Comparison of ENCODE assay signal across 9 mouse cellular contexts in genomic region chr7:110768451-110769064, GRCm38 (mm10). TPM values are rescaled to one million over a fixed set of nuclear protein-coding genes. Genes with fewer than 3 reads are reported as not detected.
A peak's percentile ranks its signal among the peaks of the same experiment; 100 is the strongest.
DNase-seq lines count a peak whose midpoint lies in the region; ATAC-seq and TF ChIP-seq lines count a peak whose summit lies in the region.
"Had no signal": no experiment of that assay in that cellular context is flagged by ENCODE, and none has a peak within 500 bp of the region (broad histone marks: within the 10 kb centered on the region; RNA-seq: fewer than 3 reads in every experiment).

No protein-coding gene starts in this region.

- H3K4me3 ChIP-seq in heart, embryonic 16.5 days (ENCODE audit: low read length): peak overlapping the region; percentile 60
- H3K4me3 ChIP-seq in kidney, postnatal 0 days (replicated peaks; ENCODE audit: low read depth, low read length): peak overlapping the region; percentile 58
- peak overlapping the region; percentile 85 for H3K4me3 ChIP-seq in lung, adult 2 months (replicated peaks; ENCODE audit: extremely low read depth, low read depth, low read length)
- H3K4me3 ChIP-seq in neural tube, embryonic 14.5 days (ENCODE audit: low read depth, low read length): peak overlapping the region; percentile 51

- H3K4me1 ChIP-seq in heart, embryonic 16.5 days (ENCODE audit: control insufficient read depth, insufficient read depth, low read length): peaks cover 25% of the 10 kb centered on the region
- H3K4me1 ChIP-seq in kidney, postnatal 0 days (replicated peaks; ENCODE audit: insufficient read depth, low read length): peaks cover 8% of the 10 kb centered on the region; the same call in 1 of the 2 replicates
- peaks cover 5% of the 10 kb centered on the region for H3K4me1 ChIP-seq in lung, adult 2 months (ENCODE audit: control insufficient read depth, insufficient read depth, low read length)
- no peaks in the 10 kb centered on the region for H3K4me1 ChIP-seq in neural tube, embryonic 14.5 days (ENCODE audit: control insufficient read depth, insufficient read depth, low read length)

- H3K27ac ChIP-seq in heart, embryonic 16.5 days (ENCODE audit: low read length): peak overlapping the region; percentile 54
- H3K27ac ChIP-seq in kidney, postnatal 0 days: peak overlapping the region; percentile 90
- 0 out of 2 replicates have a peak overlapping the region, but pooled peaks have one; percentile 28 for H3K27ac ChIP-seq in neural tube, embryonic 14.5 days (ENCODE audit: low read depth, low read length)

- ATAC-seq in erythroblast, adult 5-6 weeks (replicated peaks; ENCODE audit: low FRiP score, poor library complexity, severe bottlenecking): peak; percentile 48
- peak; percentile 66 for ATAC-seq in heart, embryonic 16.5 days (replicated peaks; ENCODE audit: extremely low read depth, insufficient read depth, low FRiP score)
- ATAC-seq in kidney, postnatal 0 days (replicated peaks; ENCODE audit: low FRiP score, low read depth): peak; percentile 63
- peak; percentile 89 for ATAC-seq in neural tube, embryonic 14.5 days (ENCODE audit: low read depth)
- ATAC-seq: Patski had no signal

- H3K4me2 ChIP-seq in heart, embryonic 16.5 days (ENCODE audit: low read depth, low read length): peak overlapping the region; percentile 95
- H3K4me2 ChIP-seq in kidney, postnatal 0 days (ENCODE audit: low read length): peak overlapping the region; percentile 93
- peak overlapping the region; percentile 94 for H3K4me2 ChIP-seq in neural tube, embryonic 14.5 days (ENCODE audit: low read depth, low read length)

- no peaks in the 10 kb centered on the region for H3K9me3 ChIP-seq in heart, embryonic 16.5 days (replicated peaks; ENCODE audit: control insufficient read depth, low read length)
- H3K9me3 ChIP-seq in kidney, postnatal 0 days (replicated peaks; ENCODE audit: low read length): no peaks in the 10 kb centered on the region
- H3K9me3 ChIP-seq in neural tube, embryonic 14.5 days (ENCODE audit: control insufficient read depth, low read length): no peaks in the 10 kb centered on the region

- WGBS in heart, embryonic 16.5 days: under 1% methylated on average over 61 of the region's 61 CpGs
- 2% methylated on average over 51 of the region's 61 CpGs for WGBS in kidney, postnatal 0 days
- 2% methylated on average over 50 of the region's 61 CpGs for WGBS in lung, adult 2 months
- WGBS in neural tube, embryonic 14.5 days: 1% methylated on average over 34 of the region's 61 CpGs

- no peaks in the 10 kb centered on the region for H3K27me3 ChIP-seq in heart, embryonic 16.5 days (ENCODE audit: control insufficient read depth, insufficient read depth, low read length)
- H3K27me3 ChIP-seq in kidney, postnatal 0 days (ENCODE audit: insufficient read depth, low read length): no peaks in the 10 kb centered on the region
- 0 out of 2 replicates have a peak, but pooled peaks cover 3% of the 10 kb centered on the region for H3K27me3 ChIP-seq in neural tube, embryonic 14.5 days (ENCODE audit: control insufficient read depth, insufficient read depth, low read length)
- H3K27me3 ChIP-seq: Patski had no signal

- H3K36me3 ChIP-seq in heart, embryonic 16.5 days (ENCODE audit: control insufficient read depth, insufficient read depth): no peaks in the 10 kb centered on the region
- no peaks in the 10 kb centered on the region for H3K36me3 ChIP-seq in kidney, postnatal 0 days (ENCODE audit: insufficient read depth, low read length)
- no peaks in the 10 kb centered on the region for H3K36me3 ChIP-seq in neural tube, embryonic 14.5 days (ENCODE audit: control insufficient read depth, insufficient read depth, low read length)

- TF ChIP-seq CTCF in kidney, postnatal 0 days (IDR thresholded peaks at IDR 0.05; ENCODE audit: low read depth): no peak
- TF ChIP-seq CTCF in lung, adult 2 months (IDR thresholded peaks at IDR 0.05; ENCODE audit: insufficient read depth, low read length): no peak

- peak; percentile 31; the same call in 1 of the 2 replicates for TF ChIP-seq POLR2A in lung, adult 2 months (IDR thresholded peaks at IDR 0.05; ENCODE audit: borderline replicate concordance, extremely low read depth, low read depth, low read length)

- DNase-seq in urinary bladder, postnatal 14 days (ENCODE audit: low spot score): peak; percentile 48
- no peak for DNase-seq in urinary bladder, postnatal 10 days (ENCODE audit: low spot score)
- no peak for DNase-seq in kidney, postnatal 0 days (ENCODE audit: low spot score)
- DNase-seq in lung, adult 2 months: peak; percentile 55
- peak; percentile 56 for DNase-seq in thymus, postnatal 0 days (ENCODE audit: low spot score)

- peak overlapping the region; percentile 88 for H3K9ac ChIP-seq in heart, embryonic 16.5 days (ENCODE audit: low read length)
- H3K9ac ChIP-seq in kidney, postnatal 0 days (ENCODE audit: low read depth, low read length): peak overlapping the region; percentile 70
- H3K9ac ChIP-seq in neural tube, embryonic 14.5 days (replicated peaks; ENCODE audit: low read depth, low read length): peak overlapping the region; percentile 77

RNA-seq across cellular contexts. Expression of gene Ampd3, which starts 0.6 kb away (rescaled TPM):
- total RNA-seq in erythroblast, adult 5-6 weeks (2015; ENCODE audit: low replicate concordance): 50.7 and 52.0 TPM in 2 replicates
- 53.8 and 57.6 TPM in 2 replicates for total RNA-seq in erythroblast, adult 5-6 weeks (2017; ENCODE audit: low replicate concordance)
- polyA plus RNA-seq in heart, embryonic 16.5 days (2015; fragmentation: Nextera tagmentation; extraction: Ambion mirVana): 10.2 and 11.1 TPM in 2 replicates
- polyA plus RNA-seq in kidney, postnatal 0 days (2015; fragmentation: Nextera tagmentation; extraction: Ambion mirVana): 12.7 and 16.3 TPM in 2 replicates
- polyA plus RNA-seq in lung, adult 2 months (2012; rRNA removed): 21.8 and 23.5 TPM in 2 replicates
- 9.1 and 10.9 TPM in 2 replicates for polyA plus RNA-seq in neural tube, embryonic 14.5 days (2014; fragmentation: Nextera tagmentation; extraction: Ambion mirVana)
- 5.6 and 6.2 TPM in 2 replicates for polyA plus RNA-seq in thymus, postnatal 0 days (2015; fragmentation: Nextera tagmentation; extraction: Ambion mirVana)

Comparison
In these comparisons a context has a peak if more than half of its experiments do, and no peak if none do; other contexts are left out.
1. DNase-seq: peak in urinary bladder, postnatal 14 days (single experiment), lung, adult 2 months (single experiment) and thymus, postnatal 0 days (single experiment); none in urinary bladder, postnatal 10 days (single experiment) and kidney, postnatal 0 days (single experiment).
2. H3K27ac ChIP-seq: peak in every context shown above with its lines; median percentile 90 in kidney, postnatal 0 days; 54 in heart, embryonic 16.5 days; 28 in neural tube, embryonic 14.5 days.
3. Peak in every context shown above with its lines, with median percentiles within 50 percentile points of each other: ATAC-seq, H3K4me2 ChIP-seq, H3K4me3 ChIP-seq and H3K9ac ChIP-seq.